Mouse (Mus musculus) myocyte (in vitro differentiated cells): ENCODE results near the gene Lyrm9. TPM values are rescaled to one million over a fixed set of nuclear protein-coding genes. Genes with fewer than 3 reads are reported as not detected.

Source experiments
- H3K27me3 ChIP-seq: one replicate; pipeline ENCODE4 v1.6.1; 2011; ENCODE audit not compliant: control insufficient read depth, insufficient read depth, insufficient read length
- H3K36me3 ChIP-seq: one replicate; pipeline ENCODE4 v1.6.1; 2011; ENCODE audit not compliant: control insufficient read depth, insufficient read depth
- H3K4me2 ChIP-seq: one replicate; pipeline ENCODE4 v1.6.1; 2011; ENCODE audit warnings: low read depth, control low read depth
- H3K4me3 ChIP-seq: one replicate; pipeline ENCODE4 v1.5.1; 2011; ENCODE audit warnings: mild to moderate bottlenecking, control low read depth, moderate library complexity
- H3K79me2 ChIP-seq: one replicate; pipeline ENCODE4 v1.6.1; 2011; ENCODE audit not compliant: control insufficient read depth, insufficient read depth
- H3ac ChIP-seq: one replicate; pipeline ENCODE4 v1.6.1; 2011; ENCODE audit not compliant: control insufficient read depth, insufficient read length
- CEBPB ChIP-seq: IDR thresholded peaks from 2 replicates; pipeline ENCODE4 v1.6.1; 2011; ENCODE audit warnings: mild to moderate bottlenecking, moderate library complexity; ENCODE audit not compliant: poor library complexity, insufficient read depth, severe bottlenecking
- E2F4 ChIP-seq: IDR thresholded peaks from one replicate; pipeline ENCODE4 v1.6.1; 2011; ENCODE audit warnings: mild to moderate bottlenecking, control low read depth, moderate library complexity; ENCODE audit not compliant: insufficient read depth
- MAX ChIP-seq: IDR thresholded peaks from one replicate; pipeline ENCODE4 v1.6.1; 2011; ENCODE audit warnings: low read depth, mild to moderate bottlenecking, control low read depth
- MYOD1 ChIP-seq, 3 experiments: IDR thresholded peaks; one replicate each; pipeline ENCODE4 v1.6.1; 2011; ENCODE audit warnings: control low read depth in 2 of 3, low read depth in 2 of 3, mild to moderate bottlenecking in 2 of 3, moderate library complexity in 1 of 3; ENCODE audit not compliant: insufficient read length in 2 of 3, control insufficient read depth in 1 of 3
- MYOG ChIP-seq, 3 experiments: IDR thresholded peaks; one replicate each; pipeline ENCODE4 v1.6.1; 2011; ENCODE audit warnings: control low read depth in 2 of 3, low read depth in 2 of 3, mild to moderate bottlenecking in 2 of 3; ENCODE audit not compliant: insufficient read length in 2 of 3, control insufficient read depth in 1 of 3, insufficient read depth in 1 of 3
- POLR2A ChIP-seq: IDR thresholded peaks from one replicate; pipeline ENCODE4 v1.6.1; 2011; ENCODE audit warnings: low read depth, mild to moderate bottlenecking, control low read depth, moderate library complexity; ENCODE audit not compliant: insufficient read length
- POLR2AphosphoS2 ChIP-seq: IDR thresholded peaks from one replicate; pipeline ENCODE4 v1.6.1; 2011; ENCODE audit warnings: low read depth, control low read depth; ENCODE audit not compliant: insufficient read length
- REST ChIP-seq: IDR thresholded peaks from one replicate; pipeline ENCODE4 v1.6.1; 2011; ENCODE audit warnings: mild to moderate bottlenecking, control low read depth, moderate library complexity; ENCODE audit not compliant: insufficient read depth, insufficient read length
- SRF ChIP-seq: IDR thresholded peaks from one replicate; pipeline ENCODE4 v1.6.1; 2011; ENCODE audit warnings: low read depth; ENCODE audit not compliant: control insufficient read depth, insufficient read length
- TCF12 ChIP-seq: IDR thresholded peaks from one replicate; pipeline ENCODE4 v1.6.1; 2011; ENCODE audit warnings: mild to moderate bottlenecking, control low read depth; ENCODE audit not compliant: poor library complexity, insufficient read depth, severe bottlenecking
- TCF3 ChIP-seq: IDR thresholded peaks from one replicate; pipeline ENCODE4 v1.6.1; 2011; ENCODE audit warnings: low read depth, control low read depth; ENCODE audit not compliant: insufficient read length
- USF1 ChIP-seq: IDR thresholded peaks from one replicate; pipeline ENCODE4 v1.6.1; 2011; ENCODE audit warnings: low read depth, mild to moderate bottlenecking, control low read depth, moderate library complexity
- polyA plus RNA-seq: library from polyadenylated mRNA; unstranded; fragments of >200 nt; fragmentation: generic; extraction: Trizol; gene quantifications from one replicate; pipeline ENCODE4 v1.2.1, GENCODE M21; 2012; ENCODE audit warnings: missing spikeins

Lyrm9 gene
- polyA plus RNA-seq, 1 experiment: 22.9 TPM

DNA sequence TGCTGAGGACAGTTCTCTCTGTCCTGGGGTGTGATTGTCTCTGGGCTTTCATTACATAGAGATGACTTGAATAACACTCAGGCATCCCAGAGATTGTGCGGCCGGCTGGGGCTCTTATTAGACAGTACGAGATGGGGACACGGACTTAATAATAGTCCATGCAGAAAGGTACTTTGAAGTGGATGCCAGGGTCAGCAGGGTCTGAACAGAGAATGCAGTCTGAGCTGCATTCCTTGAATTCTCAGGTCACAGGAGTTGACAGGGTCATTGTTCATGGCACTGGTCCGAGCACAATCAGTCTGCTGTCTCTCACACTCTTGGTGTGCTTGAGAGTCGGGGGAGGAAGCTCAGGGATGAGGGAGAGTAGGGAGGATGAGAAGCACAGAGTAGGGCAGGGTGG lies 3.0 kb downstream of the Lyrm9 start:
- Histone ChIP-seq H3ac (no peak overlapping the region), H3K4me2 (no peak overlapping the region), H3K27me3 (no peaks in the 10 kb centered on the region), H3K36me3 (no peaks in the 10 kb centered on the region), H3K4me3 (no peak overlapping the region), H3K79me2 (no peaks in the 10 kb centered on the region)
- TF ChIP-seq TCF3: no peak
- TF ChIP-seq MAX: no peak
- TF ChIP-seq REST: no peak
- TF ChIP-seq TCF12: no peak
- TF ChIP-seq SRF: no peak
- TF ChIP-seq E2F4: no peak
- no peak for TF ChIP-seq MYOG (IDR thresholded peaks at IDR 0.05; ENCODE audit: control insufficient read depth in 1 of 3, insufficient read depth in 1 of 3, insufficient read length in 2 of 3, low read depth in 2 of 3)
- TF ChIP-seq USF1: no peak
- TF ChIP-seq POLR2AphosphoS2: no peak
- TF ChIP-seq MYOD1 (IDR thresholded peaks at IDR 0.05; ENCODE audit: control insufficient read depth in 1 of 3, insufficient read length in 2 of 3, low read depth in 2 of 3): no peak
- TF ChIP-seq CEBPB: no peak
- TF ChIP-seq POLR2A: no peak

DNA sequence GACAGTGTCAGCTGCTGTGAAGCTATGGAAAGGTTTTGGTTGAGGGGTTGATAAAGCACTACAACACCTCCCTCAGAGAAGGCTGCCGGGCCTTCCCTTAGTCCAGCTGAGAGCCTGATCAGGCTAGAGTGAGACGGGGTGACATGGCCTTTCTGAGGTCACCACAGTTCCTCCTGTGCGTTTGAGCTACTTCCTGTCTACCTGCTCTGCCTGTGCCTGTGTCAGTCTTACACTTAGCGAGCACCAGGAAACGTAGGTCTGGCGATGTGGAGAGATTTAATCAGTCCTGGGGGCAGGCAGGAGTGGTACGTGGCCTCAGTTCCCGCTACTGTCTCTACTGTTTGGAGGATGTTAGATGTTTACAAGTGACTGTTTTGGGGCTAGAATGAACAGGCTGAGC lies 3.8 kb downstream of the Lyrm9 start:
- H3K27me3 ChIP-seq: no peaks in the 10 kb centered on the region
- H3K36me3 ChIP-seq: no peaks in the 10 kb centered on the region
- TF ChIP-seq TCF3: no peak
- TF ChIP-seq CEBPB: no peak
- TF ChIP-seq SRF: no peak
- TF ChIP-seq TCF12: no peak
- TF ChIP-seq REST: no peak
- TF ChIP-seq POLR2A: no peak
- no peak for TF ChIP-seq POLR2AphosphoS2
- TF ChIP-seq MAX: no peak
- no peak for TF ChIP-seq MYOD1 (IDR thresholded peaks at IDR 0.05; ENCODE audit: control insufficient read depth in 1 of 3, insufficient read length in 2 of 3, low read depth in 2 of 3)
- TF ChIP-seq E2F4: no peak
- no peak for TF ChIP-seq MYOG (IDR thresholded peaks at IDR 0.05; ENCODE audit: control insufficient read depth in 1 of 3, insufficient read depth in 1 of 3, insufficient read length in 2 of 3, low read depth in 2 of 3)
- no peak for TF ChIP-seq USF1
- no peaks in the 10 kb centered on the region for H3K79me2 ChIP-seq
- no peak overlapping the region for H3K4me3 ChIP-seq
- H3K4me2 ChIP-seq: no peak overlapping the region
- no peak overlapping the region for H3ac ChIP-seq

DNA sequence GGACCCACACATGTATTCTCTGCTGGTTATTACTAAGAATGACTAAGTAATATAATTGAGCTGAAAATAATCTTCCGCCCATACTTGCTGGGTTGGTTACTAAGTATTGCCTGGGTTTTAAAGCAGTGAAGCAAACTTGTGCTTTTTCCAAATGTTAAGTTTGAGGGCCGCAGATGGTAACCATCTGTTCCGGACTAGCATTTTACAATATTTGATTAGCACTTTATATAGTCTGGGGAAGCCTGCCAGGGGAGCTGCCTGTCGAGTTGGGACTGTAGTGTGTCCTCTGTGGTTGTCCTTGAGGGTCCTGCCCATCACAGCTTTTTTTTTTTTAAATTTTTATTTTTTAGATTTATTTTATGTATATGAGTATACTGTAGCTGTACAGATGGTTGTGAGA lies 5.3 kb downstream of the Lyrm9 start:
- H3K27me3 ChIP-seq: no peaks in the 10 kb centered on the region
- no peaks in the 10 kb centered on the region for H3K36me3 ChIP-seq
- H3K4me3 ChIP-seq: no peak overlapping the region
- H3K79me2 ChIP-seq: no peaks in the 10 kb centered on the region
- no peak overlapping the region for H3ac ChIP-seq
- no peak overlapping the region for H3K4me2 ChIP-seq
- no peak for TF ChIP-seq POLR2AphosphoS2
- TF ChIP-seq MYOD1 (IDR thresholded peaks at IDR 0.05; ENCODE audit: control insufficient read depth in 1 of 3, insufficient read length in 2 of 3, low read depth in 2 of 3): no peak
- TF ChIP-seq SRF: no peak

DNA sequence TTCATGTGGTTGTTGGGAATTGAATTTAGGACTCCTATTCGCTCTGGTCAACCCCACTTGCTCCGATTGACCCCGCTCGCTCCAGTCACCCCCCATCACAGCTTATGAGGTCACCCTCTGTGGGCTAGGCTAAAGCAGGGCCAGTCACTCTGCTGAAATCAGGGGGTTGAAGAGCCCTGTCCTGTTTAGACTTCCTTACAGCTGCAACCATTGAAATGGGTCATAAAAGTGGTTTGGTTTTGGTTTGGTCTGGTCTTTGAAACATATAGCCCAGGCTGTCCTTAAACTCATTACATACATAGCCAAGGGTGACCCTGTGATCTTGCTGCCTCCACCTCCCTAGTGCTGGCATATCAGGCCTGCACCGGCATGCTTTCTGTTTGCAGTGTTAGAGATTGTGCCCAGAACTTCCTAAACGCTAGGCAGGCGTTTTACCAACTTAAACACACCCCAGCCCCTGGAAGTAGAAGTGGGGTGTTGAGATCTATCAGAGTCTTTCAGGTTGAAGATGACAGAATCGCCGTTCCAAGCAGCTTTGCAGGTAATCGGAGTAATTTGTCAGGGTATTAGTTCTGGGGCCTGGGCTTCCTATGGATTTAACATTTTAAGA lies 5.8 kb downstream of the Lyrm9 start:
- no peak overlapping the region for H3K4me3 ChIP-seq

DNA sequence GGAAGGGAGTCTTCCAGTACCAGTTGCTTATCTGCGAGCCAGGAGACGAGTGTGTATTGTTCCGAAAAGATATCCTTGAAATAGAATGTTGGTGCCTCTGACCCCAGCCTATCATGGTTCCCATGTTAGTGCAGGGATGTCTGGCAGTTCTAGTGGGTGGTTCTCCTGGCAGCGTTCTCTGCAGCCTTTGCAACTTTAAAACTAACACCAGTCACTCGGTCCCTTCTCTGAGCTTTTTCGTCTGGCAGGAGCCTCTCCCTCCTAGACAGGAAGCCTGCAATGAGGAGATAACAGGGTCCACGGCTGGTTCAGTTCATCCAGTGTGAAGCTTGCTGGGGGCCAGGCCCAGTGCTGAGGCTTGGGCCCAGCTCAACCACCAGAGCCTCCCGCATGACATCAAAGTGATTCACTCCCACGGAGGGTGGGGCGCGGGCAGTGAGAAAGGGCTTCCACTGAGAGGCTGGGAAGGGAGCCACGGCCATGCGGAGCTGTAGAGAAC lies 6.5 kb downstream of the Lyrm9 start:
- Histone ChIP-seq H3K4me2 (peak overlapping the region; percentile 8), H3K27me3 (no peaks in the 10 kb centered on the region), H3K4me3 (no peak overlapping the region), H3K79me2 (no peaks in the 10 kb centered on the region), H3ac (no peak overlapping the region), H3K36me3 (no peaks in the 10 kb centered on the region)
- TF ChIP-seq E2F4: no peak
- no peak for TF ChIP-seq TCF12
- no peak for TF ChIP-seq POLR2A
- no peak for TF ChIP-seq MAX
- no peak for TF ChIP-seq CEBPB
- no peak for TF ChIP-seq TCF3
- no peak for TF ChIP-seq MYOD1 (IDR thresholded peaks at IDR 0.05; ENCODE audit: control insufficient read depth in 1 of 3, insufficient read length in 2 of 3, low read depth in 2 of 3)
- TF ChIP-seq SRF: no peak
- TF ChIP-seq REST: no peak
- no peak for TF ChIP-seq POLR2AphosphoS2
- TF ChIP-seq MYOG (IDR thresholded peaks at IDR 0.05; ENCODE audit: control insufficient read depth in 1 of 3, insufficient read depth in 1 of 3, insufficient read length in 2 of 3, low read depth in 2 of 3): no peak
- no peak for TF ChIP-seq USF1

More for the DNA sequence above, 5.8 kb downstream of the Lyrm9 start:
- H3K4me2 ChIP-seq: no peak overlapping the region
- no peaks in the 10 kb centered on the region for H3K27me3 ChIP-seq
- H3K36me3 ChIP-seq: no peaks in the 10 kb centered on the region
- TF ChIP-seq POLR2AphosphoS2 (no peak), SRF (no peak), MYOD1 (IDR thresholded peaks at IDR 0.05; ENCODE audit: control insufficient read depth in 1 of 3, insufficient read length in 2 of 3, low read depth in 2 of 3) (no peak), MYOG (IDR thresholded peaks at IDR 0.05; ENCODE audit: control insufficient read depth in 1 of 3, insufficient read depth in 1 of 3, insufficient read length in 2 of 3, low read depth in 2 of 3) (no peak), E2F4 (no peak), POLR2A (no peak), MAX (no peak), TCF12 (no peak), REST (no peak), TCF3 (no peak), CEBPB (no peak), USF1 (no peak)
- H3ac ChIP-seq: no peak overlapping the region
- no peaks in the 10 kb centered on the region for H3K79me2 ChIP-seq
